Mouse (Mus musculus): Measurements from ENCODE around the gene Traf1.

Gene Traf1

DNA sequence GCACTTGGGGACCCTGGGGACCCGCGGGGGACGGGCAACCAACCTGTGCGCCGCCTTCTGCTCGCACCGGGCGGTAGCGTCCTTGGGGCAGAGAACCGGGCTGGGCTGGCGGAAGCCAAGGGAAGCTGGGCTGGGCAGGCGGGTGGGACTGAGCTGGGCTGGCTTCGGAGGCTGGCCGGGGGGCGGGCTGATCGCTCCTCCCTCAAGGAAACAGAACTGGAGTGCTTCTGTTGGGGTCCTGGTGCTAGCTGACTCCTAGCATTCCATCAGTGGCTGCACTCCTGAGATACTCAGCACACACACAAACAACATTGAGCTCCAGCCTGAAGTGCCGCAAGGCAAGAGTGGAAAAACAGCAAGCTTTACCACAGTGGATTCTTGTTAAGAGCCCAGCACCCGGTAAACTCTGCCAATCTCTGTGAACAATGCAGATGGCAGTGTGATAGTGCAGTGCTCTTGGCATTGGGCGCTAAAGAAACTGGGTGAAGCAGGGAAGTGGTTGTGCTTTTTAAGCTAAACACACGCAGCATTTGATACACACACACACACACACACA lies at the start of gene Traf1:
TSS of gene Traf1 (minus strand) at position 292 of the 556 bp plus-strand sequence.
- no peak for DNase-seq (ENCODE audit: low read depth, low spot score)

DNA sequence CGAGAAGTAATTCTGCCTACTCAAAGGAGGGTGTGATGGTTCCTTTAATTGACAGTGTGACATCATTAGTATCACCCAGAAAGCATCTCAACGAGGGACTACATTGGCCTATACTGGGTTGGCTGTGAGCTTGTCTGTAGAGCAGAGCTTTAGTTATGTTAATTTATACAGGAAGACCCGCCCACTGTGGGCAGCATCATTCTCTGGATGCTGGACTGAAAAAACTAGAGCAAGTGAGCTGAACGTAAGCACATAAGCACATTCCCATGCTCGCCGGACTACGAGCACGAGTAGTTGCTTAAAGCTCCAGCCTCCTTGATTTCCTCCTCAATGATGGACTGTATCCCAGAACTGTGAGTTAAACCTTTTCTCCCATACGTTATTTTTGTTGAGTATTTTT lies 37.4 kb upstream of the Traf1 start:
- no peak for DNase-seq (ENCODE audit: low read depth, low spot score)

DNA sequence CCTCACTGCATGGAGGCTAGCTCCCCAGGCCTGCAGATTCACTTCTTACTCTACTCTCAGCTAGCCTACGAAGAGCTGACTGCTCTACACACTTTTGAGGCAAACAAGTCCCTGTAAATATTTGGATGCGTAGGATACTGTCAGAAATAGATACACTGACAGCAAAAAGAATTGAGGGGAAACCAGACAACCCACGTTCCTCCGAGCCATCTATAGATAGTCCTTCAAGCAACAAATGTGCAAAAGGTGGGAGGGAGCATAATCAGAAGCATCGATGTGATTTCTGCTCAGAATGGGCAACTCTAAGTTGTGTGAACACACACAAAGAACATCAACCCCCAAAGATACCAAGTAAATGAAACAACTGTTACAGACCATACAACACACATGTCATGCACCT lies 34.9 kb upstream of the Traf1 start:
- no peak for DNase-seq (ENCODE audit: low read depth, low spot score)

DNA sequence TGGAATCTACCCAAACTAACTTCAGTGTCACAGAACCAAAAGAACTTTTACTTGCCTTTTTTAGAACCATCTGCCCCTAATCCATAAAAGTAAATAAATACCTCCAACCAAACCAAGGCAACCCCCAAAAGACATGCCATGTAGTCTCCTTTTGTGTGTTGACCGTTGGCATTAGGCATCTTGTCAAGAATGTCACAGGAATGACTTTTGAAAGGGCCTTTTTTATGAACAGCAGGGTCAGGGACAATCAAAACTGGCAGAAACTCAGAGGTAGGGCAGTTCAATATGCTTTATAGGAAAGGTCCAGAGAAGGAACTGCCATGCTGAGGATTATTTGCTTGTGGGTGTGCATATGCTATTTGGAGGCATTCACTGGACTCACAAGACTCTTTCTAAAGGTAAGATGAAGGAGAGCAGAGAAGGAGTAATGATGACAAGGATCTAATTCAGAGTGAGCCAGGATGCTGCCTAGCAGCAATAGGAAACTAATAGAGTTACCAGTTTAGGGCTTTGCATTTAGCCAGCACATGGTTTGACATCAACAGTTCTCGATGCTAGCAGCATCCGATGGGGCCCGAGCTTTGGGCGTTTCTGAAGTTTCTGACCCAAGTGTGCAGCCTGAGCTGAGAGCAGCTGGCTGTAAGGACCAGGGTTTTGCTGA lies 32.3 kb upstream of the Traf1 start:
- DNase-seq (ENCODE audit: low read depth, low spot score), result no peak

DNA sequence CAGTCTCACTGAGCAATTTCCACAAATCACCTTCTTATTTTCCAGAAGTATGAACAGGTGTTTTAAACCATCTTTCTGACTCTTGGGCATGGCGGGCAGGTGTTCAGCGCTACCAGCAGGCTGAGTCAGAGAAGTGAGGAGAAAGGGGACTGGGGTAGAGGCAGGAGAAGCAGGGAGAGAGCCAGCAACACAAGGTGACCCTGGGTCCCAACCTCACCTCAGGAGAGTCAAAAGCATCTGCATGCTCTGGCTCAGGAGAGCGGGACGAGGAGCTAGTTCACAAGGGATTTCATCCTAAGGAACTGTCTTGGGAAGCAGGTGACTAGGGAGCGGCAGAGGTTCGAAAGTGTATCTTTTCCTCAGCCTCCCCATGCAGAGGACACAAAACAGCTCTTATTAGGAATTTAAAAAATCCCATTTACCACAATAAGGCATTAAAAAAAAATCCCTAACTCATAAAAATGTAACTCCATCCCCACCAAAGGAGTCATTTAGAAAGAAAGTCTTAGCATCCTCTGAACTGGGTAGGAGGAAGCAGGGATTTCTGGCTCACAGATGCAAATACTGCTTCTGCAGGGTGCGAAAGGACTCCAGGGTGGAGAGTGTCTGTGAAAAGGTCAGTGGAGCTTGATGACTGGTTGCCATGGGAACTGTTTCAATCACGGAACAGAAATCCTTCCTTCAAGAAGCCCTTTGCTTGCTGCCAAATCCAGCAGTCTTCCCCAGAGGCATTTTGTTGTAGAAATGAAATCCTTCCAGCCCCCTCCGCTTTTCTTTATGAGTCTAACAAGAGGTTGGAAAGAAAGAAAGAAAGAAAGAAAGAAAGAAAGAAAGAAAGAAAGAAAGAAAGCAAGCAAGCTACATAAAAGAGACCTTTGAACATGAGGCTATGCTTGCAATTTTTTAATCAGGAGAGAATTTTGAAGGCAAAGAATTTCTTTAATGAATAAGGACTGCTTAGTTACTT lies 31.4 kb upstream of the Traf1 start:
- no peak for DNase-seq (ENCODE audit: low read depth, low spot score)

DNA sequence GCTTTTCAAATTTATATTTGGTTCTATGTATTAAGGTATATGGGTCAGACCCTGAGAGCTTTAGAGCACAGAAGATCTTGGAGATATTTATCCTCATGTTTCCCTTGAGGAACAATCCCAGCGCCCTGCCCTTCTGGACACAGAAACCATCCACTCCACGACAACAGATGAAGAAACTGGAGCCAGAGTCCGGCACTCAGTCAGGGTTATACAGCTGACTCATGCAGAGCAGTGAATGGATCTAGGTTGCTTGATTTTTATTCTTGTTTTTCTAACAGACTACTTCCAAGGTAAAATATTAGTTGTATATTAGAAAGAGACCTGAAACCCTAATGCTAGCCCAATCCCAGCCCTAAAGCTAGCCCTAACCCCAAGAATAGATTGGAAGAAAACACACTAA lies 30.4 kb upstream of the Traf1 start:
- DNase-seq (ENCODE audit: low read depth, low spot score), result no peak

DNA sequence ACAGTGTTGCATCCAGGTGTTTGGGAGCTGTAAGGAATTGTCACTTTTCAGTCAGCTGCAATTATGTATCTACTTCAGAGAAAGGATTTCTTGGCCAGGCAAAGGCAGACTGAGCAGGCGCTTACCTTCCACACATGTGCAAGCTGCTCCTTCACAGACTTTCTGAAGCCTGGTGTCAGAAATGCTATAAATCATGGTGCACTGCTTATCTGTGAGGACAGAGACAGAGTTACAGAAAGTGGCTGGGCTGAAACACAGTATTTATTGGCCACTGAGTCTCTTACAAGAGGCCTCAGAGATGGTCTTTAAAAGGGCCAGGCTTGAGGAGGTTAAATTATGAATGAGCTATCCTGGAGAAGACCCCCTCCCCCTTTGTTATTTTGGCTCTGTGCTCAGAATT lies 28.2 kb upstream of the Traf1 start:
- no peak for DNase-seq (ENCODE audit: low read depth, low spot score)

DNA sequence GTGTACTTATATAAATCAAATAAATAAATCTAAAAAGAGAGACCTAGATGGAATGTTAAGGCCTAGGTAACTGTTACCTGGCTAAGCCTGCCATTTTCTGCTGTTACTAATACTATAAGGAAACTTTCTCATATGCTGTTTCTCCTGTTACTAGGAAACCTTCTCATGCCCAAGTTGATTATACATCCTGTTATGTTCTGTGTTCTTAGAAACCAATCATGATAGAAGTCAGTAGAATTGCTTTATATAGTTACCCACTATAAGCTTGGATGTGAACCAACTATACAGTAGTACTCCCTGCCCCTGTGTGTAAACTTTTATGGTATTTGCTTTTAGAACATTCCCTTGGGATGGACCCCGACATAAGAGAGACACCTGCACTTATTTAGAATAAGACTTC lies 26.0 kb upstream of the Traf1 start:
- no peak for DNase-seq (ENCODE audit: low read depth, low spot score)

DNA sequence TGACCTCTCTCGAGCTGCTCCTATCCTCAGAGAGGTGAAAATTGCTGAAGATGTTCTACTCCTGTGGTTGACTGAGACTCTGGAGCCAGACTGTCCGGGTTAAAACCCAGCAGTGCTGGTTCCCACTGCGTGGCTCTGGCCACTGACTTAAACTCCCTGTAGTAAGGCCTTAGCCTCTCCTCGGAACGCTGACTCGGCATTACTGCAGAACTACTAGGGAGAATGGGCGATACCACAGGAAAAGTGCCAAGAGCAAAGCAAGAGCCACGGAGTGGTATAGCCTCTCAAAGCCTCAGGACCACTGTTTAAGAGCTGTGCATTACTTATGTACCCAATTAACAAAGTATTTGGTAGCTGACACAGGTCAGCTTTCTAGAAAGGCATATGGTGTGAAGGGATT lies 23.3 kb upstream of the Traf1 start:
- no peak for DNase-seq (ENCODE audit: low read depth, low spot score)

DNA sequence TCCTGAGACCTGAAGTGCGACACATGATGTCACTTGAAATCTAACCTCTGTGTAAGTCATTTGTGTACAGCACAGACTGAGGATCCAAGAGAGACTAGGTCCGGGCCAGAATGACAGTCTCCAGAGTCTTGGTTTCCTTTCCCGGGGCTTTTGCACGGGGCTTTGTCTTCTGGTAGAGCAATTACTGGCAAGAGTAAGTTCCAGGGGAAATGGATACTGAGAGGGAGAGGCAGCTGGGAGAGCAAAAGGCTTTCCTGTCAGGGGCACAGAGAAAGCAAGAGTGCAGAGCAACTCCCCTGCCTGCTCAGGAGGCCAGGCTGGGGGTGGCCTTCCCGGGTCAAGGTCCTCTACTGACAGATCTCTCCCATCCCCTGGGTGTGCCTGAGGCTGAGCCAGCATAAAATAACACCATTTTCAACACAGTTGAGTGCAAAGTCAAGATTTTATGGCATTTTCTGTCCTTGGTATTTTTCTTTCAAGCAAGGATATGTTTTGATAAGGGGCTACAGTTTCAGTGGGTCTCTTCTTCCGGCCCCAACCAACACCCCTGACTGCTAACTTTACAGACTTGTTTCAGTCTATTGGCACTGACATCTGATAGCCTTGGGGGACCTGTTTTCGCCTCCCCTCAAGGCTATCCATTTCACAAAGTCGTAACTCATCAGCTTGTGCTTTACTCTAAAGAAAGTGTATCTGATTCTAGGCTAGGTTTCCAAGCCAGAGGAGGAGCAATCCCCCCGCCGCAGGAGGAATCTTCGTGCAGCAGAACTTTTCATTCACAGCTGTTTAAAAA lies 21.5 kb upstream of the Traf1 start:
- no peak for DNase-seq (ENCODE audit: low read depth, low spot score)

DNA sequence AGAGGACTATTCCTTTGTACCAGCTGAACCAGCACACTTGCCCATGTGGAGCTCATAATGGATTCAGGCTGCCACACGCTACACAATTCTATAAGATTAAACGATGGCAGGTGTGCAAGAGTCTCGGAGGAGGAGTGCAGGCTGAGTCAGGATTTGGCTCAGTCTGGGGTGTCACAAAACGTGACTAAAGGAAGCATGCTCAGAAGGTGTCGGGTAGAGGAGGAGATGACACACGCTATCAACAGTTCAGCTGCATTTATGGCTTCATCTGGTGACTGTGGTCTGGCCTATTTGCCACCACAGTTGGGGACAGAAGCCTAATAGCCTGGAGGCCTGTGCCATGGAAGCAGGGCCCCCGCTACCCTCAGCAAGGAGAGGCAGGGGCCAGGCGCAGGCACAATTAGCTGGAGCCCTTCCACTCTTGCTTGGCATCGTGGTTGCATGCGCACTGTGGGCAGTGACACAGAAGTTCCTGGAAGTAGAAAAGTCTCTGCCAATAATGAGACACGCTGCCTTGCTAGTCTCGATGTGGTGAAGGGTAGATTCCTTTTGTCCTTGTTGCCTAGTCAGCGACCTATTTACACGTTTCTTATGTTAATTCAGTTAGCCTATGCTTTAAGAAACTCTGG lies 20.6 kb upstream of the Traf1 start:
- DNase-seq (ENCODE audit: low read depth, low spot score), result no peak

DNA sequence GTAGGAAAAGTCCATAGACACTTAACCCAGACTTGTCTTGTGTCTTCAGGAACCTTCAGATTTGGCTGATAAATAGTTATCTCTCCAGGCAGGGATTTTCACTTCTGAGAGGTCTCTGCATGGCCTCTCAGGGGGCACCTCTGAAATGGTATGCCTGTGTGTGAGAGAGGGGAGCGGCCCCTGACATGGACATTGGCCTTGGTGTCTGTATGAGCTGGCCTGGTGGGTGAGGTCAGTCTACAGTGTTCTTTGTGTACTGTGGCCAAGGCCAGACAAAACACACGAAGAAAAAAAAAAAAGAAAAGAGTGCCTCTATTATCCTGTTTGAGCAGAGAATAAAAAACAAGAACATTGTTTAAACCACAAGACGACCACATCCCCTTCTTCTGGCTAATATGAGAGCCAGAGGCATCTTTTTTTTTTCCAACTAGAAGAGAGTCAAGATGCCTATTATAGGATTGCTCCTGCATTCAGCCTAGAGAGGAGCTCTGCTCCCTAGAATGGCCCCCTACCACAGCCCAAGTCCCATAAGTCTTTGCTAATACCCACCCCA lies 18.0 kb upstream of the Traf1 start:
- no peak for DNase-seq (ENCODE audit: low read depth, low spot score)

DNA sequence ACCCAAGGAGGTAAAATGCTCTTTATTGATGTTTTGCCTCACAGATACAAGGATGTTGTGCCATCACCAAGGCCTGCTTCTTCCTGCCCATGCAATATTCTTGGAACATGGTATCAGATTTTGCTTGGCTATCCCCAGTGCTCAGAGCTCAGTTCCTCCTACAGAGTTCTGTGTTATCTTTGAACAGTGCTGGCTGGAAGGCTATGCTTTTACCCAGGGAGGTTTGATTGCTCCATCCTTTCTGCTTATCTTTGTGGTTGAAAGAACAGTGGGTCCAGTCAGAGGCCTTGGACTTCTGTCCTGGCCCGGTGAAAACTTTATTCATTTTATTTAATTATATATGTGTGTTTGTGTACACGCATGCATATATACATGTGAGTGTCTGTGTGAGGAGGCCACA lies 16.7 kb upstream of the Traf1 start:
- no peak for DNase-seq (ENCODE audit: low read depth, low spot score)

DNA sequence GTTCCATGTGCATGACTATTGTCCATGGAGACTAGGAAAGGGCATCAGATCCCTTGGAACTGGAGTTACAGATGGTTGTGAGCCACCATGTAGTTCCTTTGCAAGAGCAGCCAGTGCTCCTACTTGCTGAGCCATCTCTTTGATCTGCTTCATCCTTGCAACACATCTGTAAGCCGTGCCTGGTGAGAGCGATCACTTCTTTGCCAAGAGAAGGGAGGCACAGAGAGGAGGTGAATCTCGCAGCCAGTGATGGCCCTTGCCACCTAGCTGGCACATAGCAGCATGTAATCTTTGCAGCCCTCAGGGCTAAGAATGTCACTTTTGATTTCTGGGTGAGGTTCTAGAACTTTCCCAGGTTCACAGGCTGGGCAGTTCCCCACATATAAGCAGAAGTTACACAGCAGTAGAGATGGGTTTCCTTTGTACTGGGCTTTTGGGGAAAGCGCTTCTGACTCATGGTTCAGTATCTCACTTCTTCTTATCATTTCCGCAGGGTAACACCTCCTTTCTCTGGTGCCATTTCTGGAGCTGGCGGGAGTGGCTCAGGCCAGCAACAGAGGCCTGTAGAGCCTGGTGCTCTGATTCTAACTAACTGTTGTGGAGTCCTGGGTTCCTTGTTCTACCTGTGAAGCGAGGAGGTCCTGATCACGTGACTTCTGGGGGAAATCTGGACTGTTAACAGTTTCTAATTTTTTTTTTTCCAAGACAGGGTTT lies 15.5 kb upstream of the Traf1 start:
- no peak for DNase-seq (ENCODE audit: low read depth, low spot score)

DNA sequence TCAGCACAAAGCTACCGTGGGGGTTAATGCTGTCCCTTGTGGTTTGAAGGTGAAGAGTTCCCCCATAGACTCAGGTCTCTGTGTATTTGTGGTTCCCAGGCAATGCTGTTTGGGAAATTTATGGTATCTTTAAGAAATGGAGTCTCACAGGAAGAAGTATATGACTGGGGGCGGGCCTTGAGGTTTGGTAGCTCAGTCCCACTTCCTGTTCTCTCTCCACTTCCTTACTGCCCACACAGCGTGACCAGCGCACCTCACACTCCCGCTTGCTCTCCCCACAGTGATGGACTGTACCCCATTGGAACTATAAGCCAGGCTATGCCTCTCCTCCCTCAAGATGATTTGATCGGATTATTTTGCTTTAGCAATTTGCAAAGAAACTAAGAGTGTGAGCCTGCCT lies 14.9 kb upstream of the Traf1 start:
- no peak for DNase-seq (ENCODE audit: low read depth, low spot score)

DNA sequence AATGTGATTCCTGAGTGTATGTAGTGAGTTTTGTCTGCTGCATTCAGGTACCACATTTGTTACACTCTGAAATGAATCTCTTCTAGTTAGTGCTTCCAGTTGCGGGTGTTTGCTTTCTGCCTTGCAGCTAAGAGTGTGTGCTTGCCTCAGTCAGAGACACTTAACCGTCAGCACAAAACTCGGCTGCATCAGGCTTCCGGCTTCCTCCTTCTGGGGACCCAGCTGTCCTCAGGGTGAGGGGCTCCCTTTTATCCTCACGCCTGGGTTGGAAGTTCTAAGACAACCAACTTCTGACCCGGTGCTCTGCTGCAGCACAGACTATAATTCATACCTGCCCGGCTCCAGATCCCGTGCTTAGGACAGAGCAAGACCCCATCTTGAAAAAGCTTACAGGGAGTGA lies 11.5 kb upstream of the Traf1 start:
- no peak for DNase-seq (ENCODE audit: low read depth, low spot score)

DNA sequence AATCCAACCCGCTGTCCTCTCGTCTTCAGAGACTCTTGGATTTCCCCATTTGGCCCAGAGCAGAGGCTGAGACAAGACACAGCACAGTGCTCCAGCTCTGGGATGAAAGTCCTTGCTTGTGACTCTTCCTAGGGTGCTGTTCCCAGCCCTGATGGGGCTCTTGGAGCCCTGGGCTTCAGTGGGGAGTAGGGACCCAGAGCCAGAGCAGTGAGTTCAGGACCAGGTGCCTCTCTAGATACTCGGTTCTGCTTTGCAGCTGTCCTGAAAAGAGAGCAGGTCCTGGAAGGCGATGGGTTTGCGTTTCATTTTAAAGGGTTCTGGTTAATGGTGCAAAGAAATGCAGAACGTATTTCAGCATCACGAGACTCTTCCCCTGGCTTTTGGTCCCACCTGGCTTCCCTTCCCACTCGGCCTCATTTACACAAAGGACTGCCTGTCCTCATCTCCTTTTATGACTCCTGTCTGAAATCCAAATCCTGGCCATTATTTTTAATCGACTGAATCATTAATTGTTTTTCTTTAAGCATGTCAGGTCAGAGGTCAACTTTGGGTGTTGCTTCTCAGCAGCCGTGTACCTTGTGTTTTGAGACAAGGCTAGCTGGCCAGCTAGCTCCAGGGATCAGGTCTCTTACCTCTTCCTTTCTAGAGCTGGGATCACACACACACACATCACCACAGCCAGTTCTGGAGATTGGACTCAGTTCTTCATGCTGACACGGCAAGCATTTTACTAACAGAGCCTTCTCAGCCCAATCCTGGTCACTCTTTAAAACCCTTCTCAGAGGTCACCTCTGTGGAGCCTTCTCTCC lies 9.7 kb upstream of the Traf1 start:
- DNase-seq (ENCODE audit: low read depth, low spot score), result no peak

DNA sequence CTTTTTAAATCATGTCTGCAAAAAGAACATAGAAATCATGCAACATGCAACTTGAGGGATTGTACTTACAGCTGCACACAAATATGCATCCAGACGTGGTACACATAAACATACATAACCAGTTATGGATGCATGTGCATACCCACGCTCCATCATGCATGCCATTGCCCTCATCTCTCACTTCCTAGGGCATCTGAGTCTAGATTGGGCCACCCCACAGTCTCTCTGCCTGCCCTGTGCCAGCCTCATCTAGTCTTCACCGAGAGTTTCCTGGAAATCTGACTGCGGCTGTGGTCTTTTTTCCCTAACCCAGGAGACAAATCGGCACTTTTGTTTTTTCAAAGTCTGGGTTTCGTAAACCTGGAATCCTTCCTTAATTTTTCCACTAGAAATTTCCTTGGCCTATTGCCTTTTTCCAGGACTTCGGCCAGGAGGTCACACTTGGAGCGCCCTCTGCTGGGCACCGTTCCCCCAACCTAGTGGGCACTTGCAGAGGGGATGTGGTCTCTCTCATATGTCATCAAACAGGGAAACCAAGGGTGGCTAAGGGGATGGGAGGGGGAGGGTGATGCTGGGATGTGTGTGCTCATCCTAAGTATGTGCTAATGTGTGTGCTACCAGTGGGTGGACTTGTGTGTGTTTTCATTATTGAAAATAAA lies 8.6 kb upstream of the Traf1 start:
- DNase-seq (ENCODE audit: low read depth, low spot score), result peak; percentile 20

DNA sequence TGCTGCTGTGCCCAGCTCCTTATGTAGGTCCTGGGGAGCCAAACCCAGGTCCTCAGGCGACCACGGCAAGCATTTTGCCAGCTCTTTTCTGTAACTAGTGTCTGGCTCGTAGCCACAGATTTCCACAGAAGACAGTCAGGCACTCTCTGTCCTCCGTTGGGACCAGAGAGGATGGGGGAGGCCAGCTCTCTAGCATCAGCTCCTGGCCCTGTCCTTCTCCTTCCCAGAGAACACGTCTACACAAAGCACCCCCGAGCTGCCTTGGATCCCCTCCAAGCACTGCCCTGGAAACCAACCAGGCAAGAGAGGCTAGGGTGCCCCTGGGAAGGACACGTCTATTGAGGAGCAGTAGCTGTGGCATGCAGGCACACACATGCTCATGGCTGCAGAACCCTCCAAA lies 7.6 kb upstream of the Traf1 start:
- no peak for DNase-seq (ENCODE audit: low read depth, low spot score)
